Mouse (Mus musculus): ENCODE data around the gene Capsl. TPM values are rescaled to one million over a fixed set of nuclear protein-coding genes. Genes with fewer than 3 reads are reported as not detected.

The Capsl gene
- total RNA-seq (2023), result not detected in 2 replicates

GRCm38 (mm10) chr15:9435534-9436180 lies at the start of gene Capsl:
Gene Capsl (plus strand): TSS chr15:9436028.

Other genes with a start within 250 kb of the Capsl start
- gene Ugt3a1, start 159.1 kb upstream of the Capsl start, total RNA-seq (2023), result not detected in 2 replicates
- not detected in 2 replicates for gene Ugt3a2, start 100.5 kb upstream of the Capsl start, total RNA-seq (2023)
- gene Il7r, start 94.1 kb downstream of the Capsl start, total RNA-seq (2023), result 0.25 and 3.5 TPM in 2 replicates